Mouse (Mus musculus): ENCODE measurements around the gene Hoxa10. TPM values are rescaled to one million over a fixed set of nuclear protein-coding genes. Genes with fewer than 3 reads are reported as not detected.

The Hoxa10 gene
- polyA plus RNA-seq, 1 experiment from 2014 or later: not detected

DNA sequence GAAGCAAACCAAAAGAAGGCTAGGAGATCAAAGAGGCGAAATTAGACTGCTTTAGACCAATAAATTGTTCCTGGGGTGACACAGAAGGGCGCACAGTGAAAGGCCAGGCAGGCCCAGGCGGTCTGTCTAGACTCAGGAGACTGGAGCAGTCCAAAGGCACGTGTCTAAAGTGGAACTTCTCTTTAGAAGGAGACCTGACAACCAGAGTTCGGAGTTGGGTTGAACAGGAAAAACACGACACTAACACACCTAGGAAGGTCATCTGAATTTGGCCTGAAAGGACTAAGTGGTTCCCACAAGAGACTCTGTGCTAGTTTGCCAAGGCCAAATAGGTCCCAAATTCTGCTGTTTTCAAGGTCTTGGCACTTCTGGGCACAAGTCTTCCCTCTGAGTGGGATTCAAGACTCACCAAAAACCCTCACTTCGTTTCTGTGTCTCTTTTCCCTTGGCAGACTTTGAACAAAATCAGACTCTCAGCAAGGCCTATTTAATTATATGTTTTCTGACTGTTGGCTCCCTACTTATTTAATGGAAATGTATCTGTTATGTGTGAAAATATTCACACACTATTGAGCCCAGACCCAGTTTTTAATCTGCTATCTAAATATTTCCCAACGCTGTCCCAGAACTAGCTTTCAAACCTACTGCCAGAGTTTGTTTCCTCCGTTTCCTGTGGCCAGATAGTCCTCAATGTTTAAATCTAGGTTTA, 21.3 kb downstream of the Hoxa10 start:
- Histone ChIP-seq H3K27me3 (ENCODE audit: control insufficient read depth, insufficient read depth, low read length) (peaks cover 63% of the 10 kb centered on the region), H3K36me3 (ENCODE audit: control insufficient read depth, insufficient read depth, low read length) (no peaks in the 10 kb centered on the region), H3K4me3 (ENCODE audit: low read depth, low read length) (no peak overlapping the region), H3K27ac (ENCODE audit: low read length) (peak overlapping the region; percentile 35; the same call in 1 of the 2 replicates), H3K4me2 (replicated peaks; ENCODE audit: low read depth, low read length) (peak overlapping the region; percentile 22; the same call in 1 of the 2 replicates), H3K4me1 (ENCODE audit: control insufficient read depth, insufficient read depth, low read length) (0 out of 2 replicates have a peak, but pooled peaks cover 4% of the 10 kb centered on the region), H3K9me3 (ENCODE audit: control insufficient read depth, low read depth, low read length) (no peaks in the 10 kb centered on the region), H3K9ac (replicated peaks; ENCODE audit: low read depth, low read length) (no peak overlapping the region; the same call in 1 of the 2 replicates)
- no peak for ATAC-seq (ENCODE audit: insufficient number of reproducible peaks, insufficient read depth, low FRiP score, low read depth)
- WGBS: 40% methylated on average over 9 of the region's 9 CpGs

DNA sequence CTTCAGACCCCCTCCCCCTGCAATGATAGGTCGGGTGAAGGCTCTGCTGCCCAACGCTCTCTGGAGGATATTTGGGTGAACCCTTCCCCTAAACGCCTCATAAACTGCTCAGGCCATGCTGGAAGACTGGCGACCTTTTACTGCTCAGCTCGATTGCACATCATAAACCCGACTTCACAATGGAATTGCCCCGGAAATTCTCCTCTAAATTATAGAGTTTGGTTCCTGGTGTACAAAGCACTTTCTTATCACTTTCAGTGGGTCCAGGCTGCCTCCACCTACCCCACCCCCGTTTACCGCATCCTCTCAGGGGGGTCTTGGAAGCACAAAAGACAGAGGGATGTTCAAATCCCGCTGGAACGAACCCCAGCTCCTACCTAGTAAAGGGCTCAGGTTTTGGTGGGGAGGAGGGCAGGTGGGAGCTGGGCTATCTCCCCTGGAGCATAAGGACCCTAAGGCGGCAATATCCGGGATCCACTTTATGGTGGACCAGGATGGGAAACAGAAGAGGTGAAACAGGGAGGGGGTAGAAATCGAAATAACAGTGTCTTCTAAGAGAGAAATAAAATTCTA, 21.9 kb downstream of the Hoxa10 start:
- Histone ChIP-seq H3K4me1 (ENCODE audit: control insufficient read depth, insufficient read depth, low read length) (0 out of 2 replicates have a peak, but pooled peaks cover 4% of the 10 kb centered on the region), H3K4me2 (replicated peaks; ENCODE audit: low read depth, low read length) (peak overlapping the region; percentile 44; the same call in 1 of the 2 replicates), H3K27ac (ENCODE audit: low read length) (no peak overlapping the region), H3K9ac (replicated peaks; ENCODE audit: low read depth, low read length) (no peak overlapping the region), H3K4me3 (ENCODE audit: low read depth, low read length) (no peak overlapping the region), H3K27me3 (ENCODE audit: control insufficient read depth, insufficient read depth, low read length) (peaks cover 67% of the 10 kb centered on the region), H3K9me3 (ENCODE audit: control insufficient read depth, low read depth, low read length) (no peaks in the 10 kb centered on the region), H3K36me3 (ENCODE audit: control insufficient read depth, insufficient read depth, low read length) (no peaks in the 10 kb centered on the region)
- 17% methylated on average over 14 of the region's 14 CpGs for WGBS
- ATAC-seq (ENCODE audit: insufficient number of reproducible peaks, insufficient read depth, low FRiP score, low read depth): no peak

DNA sequence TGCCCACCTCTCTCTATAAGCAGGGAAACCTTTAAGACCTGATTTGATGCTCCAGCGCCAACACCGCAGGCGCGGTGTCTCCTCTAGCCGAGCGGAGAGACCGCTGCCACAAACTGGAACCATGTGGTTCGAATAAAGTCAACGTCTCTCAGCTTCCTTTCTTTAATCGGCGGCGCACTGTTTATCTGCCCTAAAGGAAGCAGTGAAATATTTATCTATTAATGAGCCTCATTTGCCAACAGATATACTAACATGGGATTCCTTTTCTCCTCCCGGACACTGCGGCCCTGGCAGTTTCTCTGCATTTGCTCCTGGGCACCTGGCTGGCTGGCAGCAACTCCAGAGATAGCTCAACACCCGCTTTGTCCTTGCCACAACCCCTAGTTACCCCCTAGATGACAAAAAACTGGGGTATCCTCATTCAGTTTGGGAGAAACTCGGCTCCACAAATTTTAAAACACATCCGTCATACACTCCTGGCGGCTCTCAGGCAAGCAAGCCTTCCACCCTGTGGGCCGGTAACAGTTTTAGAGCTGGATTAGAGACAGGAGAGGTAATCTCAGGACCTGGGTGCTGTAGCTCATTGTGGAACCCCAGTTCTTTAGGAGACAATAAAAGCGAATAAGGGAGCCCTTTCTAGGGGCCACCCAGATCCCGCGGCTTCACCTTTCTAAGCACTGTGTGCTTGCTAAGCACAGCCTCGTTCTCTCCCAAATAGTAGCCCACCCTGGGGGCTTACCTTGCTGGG, 22.6 kb downstream of the Hoxa10 start:
- Histone ChIP-seq H3K9ac (replicated peaks; ENCODE audit: low read depth, low read length) (peak overlapping the region; percentile 41; the same call in 1 of the 2 replicates), H3K36me3 (ENCODE audit: control insufficient read depth, insufficient read depth, low read length) (no peaks in the 10 kb centered on the region), H3K27me3 (ENCODE audit: control insufficient read depth, insufficient read depth, low read length) (peaks cover 62% of the 10 kb centered on the region), H3K4me3 (ENCODE audit: low read depth, low read length) (peak overlapping the region; percentile 41), H3K27ac (ENCODE audit: low read length) (peak overlapping the region; percentile 10; the same call in 1 of the 2 replicates), H3K4me1 (ENCODE audit: control insufficient read depth, insufficient read depth, low read length) (0 out of 2 replicates have a peak, but pooled peaks cover 4% of the 10 kb centered on the region), H3K9me3 (ENCODE audit: control insufficient read depth, low read depth, low read length) (no peaks in the 10 kb centered on the region), H3K4me2 (replicated peaks; ENCODE audit: low read depth, low read length) (peak overlapping the region; percentile 44)
- 9% methylated on average over 23 of the region's 23 CpGs for WGBS
- no peak for ATAC-seq (ENCODE audit: insufficient number of reproducible peaks, insufficient read depth, low FRiP score, low read depth)

DNA sequence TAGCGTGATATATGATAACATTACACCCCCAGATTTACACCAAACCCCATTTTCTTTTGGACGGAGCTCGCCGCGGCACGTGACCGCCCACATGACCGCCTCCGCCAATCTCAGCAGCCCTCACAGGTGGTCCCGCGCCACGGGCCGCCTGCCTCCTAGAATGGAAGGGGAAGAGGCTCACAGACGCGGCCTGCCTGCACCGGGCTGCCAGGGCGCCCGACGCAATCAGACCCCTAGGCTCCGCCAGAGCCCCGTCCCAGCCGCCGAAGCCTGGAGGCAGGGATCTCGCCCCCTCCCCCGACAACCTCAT, 23.2 kb downstream of the Hoxa10 start:
- under 1% methylated on average over 25 of the region's 25 CpGs for WGBS
- H3K4me3 ChIP-seq (ENCODE audit: low read depth, low read length): peak overlapping the region; percentile 41
- no peaks in the 10 kb centered on the region for H3K36me3 ChIP-seq (ENCODE audit: control insufficient read depth, insufficient read depth, low read length)
- peak; percentile 71; the same call in 1 of the 2 replicates for ATAC-seq (ENCODE audit: insufficient number of reproducible peaks, insufficient read depth, low FRiP score, low read depth)
- H3K27ac ChIP-seq (ENCODE audit: low read length): peak overlapping the region; percentile 44; the same call in 1 of the 2 replicates
- H3K9ac ChIP-seq (replicated peaks; ENCODE audit: low read depth, low read length): peak overlapping the region; percentile 41
- no peaks in the 10 kb centered on the region for H3K9me3 ChIP-seq (ENCODE audit: control insufficient read depth, low read depth, low read length)
- H3K27me3 ChIP-seq (ENCODE audit: control insufficient read depth, insufficient read depth, low read length): peaks cover 59% of the 10 kb centered on the region
- H3K4me1 ChIP-seq (ENCODE audit: control insufficient read depth, insufficient read depth, low read length): 0 out of 2 replicates have a peak, but pooled peaks cover 4% of the 10 kb centered on the region
- H3K4me2 ChIP-seq (replicated peaks; ENCODE audit: low read depth, low read length): peak overlapping the region; percentile 44

DNA sequence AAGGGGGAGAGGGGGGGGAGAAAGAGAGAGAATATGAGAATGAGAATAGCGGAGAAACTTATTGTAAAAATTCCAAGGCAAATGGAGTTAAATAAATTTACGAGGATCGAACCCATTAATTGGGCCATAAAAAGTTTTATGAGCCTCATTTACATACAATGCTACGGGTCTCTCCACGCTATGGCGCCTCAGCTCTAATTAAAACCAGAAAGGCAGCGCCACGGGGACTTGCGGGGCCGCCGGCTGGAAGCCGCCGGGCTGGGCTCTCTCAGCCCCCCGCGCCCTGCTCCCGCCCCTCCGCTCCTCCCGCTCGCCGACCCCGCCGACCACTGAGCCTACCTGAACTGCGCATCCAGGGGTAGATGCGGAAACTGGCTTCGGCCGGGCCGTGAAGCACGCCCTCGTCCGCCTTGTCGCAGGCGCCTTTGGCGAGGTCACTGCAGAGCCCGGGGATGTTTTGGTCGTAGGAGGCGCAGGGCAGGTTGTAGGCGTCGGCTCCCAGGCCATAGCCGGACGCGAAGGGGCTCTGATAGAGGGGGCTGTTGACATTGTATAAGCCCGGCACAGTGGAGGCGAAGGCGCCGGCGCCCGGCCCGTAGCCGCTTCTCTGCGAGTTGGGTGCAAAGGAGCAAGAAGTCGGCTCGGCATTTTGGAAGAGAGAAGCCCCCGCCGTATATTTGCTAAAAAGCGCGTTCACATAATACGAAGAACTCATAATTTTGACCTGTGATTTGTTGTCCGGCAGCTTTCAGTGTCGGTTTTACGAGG, 23.8 kb downstream of the Hoxa10 start:
- Histone ChIP-seq H3K36me3 (ENCODE audit: control insufficient read depth, insufficient read depth, low read length) (no peaks in the 10 kb centered on the region), H3K27ac (ENCODE audit: low read length) (peak overlapping the region; percentile 44; the same call in 1 of the 2 replicates), H3K4me2 (replicated peaks; ENCODE audit: low read depth, low read length) (peak overlapping the region; percentile 44), H3K27me3 (ENCODE audit: control insufficient read depth, insufficient read depth, low read length) (peaks cover 55% of the 10 kb centered on the region), H3K4me3 (ENCODE audit: low read depth, low read length) (peak overlapping the region; percentile 41), H3K4me1 (ENCODE audit: control insufficient read depth, insufficient read depth, low read length) (0 out of 2 replicates have a peak, but pooled peaks cover 4% of the 10 kb centered on the region), H3K9ac (replicated peaks; ENCODE audit: low read depth, low read length) (peak overlapping the region; percentile 31), H3K9me3 (ENCODE audit: control insufficient read depth, low read depth, low read length) (no peaks in the 10 kb centered on the region)
- 2% methylated on average over 60 of the region's 60 CpGs for WGBS
- no peak for ATAC-seq (ENCODE audit: insufficient number of reproducible peaks, insufficient read depth, low FRiP score, low read depth)

DNA sequence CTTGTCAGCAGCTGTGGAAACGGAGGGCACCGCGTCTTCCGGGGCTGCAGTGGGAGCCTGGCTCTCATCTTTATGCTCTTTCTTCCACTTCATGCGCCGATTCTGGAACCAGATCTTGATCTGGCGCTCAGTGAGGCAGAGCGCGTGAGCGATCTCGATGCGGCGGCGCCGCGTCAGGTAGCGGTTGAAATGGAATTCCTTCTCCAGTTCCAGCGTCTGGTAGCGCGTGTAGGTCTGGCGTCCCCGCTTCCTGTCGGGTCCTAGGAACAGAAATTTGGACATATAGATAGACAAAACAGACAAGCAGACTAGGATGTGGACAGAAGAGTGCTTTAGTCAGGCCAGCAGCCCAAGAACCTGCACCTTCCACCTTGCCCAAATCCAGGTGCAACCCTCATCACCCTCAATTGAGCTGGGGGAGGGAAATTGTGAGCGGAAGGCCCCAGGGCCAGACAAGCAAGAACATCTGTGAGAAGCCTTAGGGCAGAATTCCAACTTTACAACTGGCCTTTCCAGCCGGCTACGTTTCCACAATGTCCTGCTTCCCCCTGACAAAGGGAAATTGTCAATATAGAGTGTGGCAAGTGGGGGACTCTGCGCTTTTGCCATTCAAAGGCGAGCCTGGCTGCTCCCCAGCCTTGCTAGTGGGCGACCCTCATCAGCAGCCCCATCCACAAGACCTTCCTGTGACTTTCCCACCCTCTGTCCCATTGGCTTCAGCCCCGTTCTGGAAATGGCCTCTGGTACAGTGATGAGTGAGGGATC, 24.7 kb downstream of the Hoxa10 start:
- 4% methylated on average over 30 of the region's 30 CpGs for WGBS
- peaks cover 59% of the 10 kb centered on the region for H3K27me3 ChIP-seq (ENCODE audit: control insufficient read depth, insufficient read depth, low read length)
- peak overlapping the region; percentile 44 for H3K4me2 ChIP-seq (replicated peaks; ENCODE audit: low read depth, low read length)
- H3K4me3 ChIP-seq (ENCODE audit: low read depth, low read length): peak overlapping the region; percentile 41
- 0 out of 2 replicates have a peak, but pooled peaks cover 4% of the 10 kb centered on the region for H3K4me1 ChIP-seq (ENCODE audit: control insufficient read depth, insufficient read depth, low read length)
- H3K9me3 ChIP-seq (ENCODE audit: control insufficient read depth, low read depth, low read length): no peaks in the 10 kb centered on the region
- H3K9ac ChIP-seq (replicated peaks; ENCODE audit: low read depth, low read length): peak overlapping the region; percentile 26
- ATAC-seq (ENCODE audit: insufficient number of reproducible peaks, insufficient read depth, low FRiP score, low read depth): no peak
- H3K27ac ChIP-seq (ENCODE audit: low read length): peak overlapping the region; percentile 6; the same call in 1 of the 2 replicates
- H3K36me3 ChIP-seq (ENCODE audit: control insufficient read depth, insufficient read depth, low read length): no peaks in the 10 kb centered on the region

DNA sequence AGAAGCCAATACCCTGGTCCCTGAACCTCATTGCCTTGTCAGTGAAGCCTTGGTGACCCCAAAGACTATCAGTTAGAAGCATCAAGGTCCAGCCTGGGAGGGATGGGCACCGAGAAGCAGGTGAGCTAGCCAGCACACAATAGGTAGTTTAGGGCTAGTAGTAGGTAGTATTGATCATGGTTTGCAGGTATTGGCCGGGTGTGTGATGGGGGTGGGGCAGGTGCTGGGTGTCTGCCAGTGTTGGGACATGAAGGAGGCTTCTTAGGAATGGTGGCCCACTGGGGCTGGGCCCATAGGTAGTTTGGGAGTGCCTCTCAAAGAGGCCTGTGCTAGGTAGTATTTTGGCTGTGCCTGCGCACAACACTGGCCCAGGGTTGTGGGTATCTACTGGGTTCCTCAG, 25.6 kb downstream of the Hoxa10 start:
- Histone ChIP-seq H3K4me3 (ENCODE audit: low read depth, low read length) (no peak overlapping the region), H3K9ac (replicated peaks; ENCODE audit: low read depth, low read length) (no peak overlapping the region), H3K27me3 (ENCODE audit: control insufficient read depth, insufficient read depth, low read length) (peaks cover 54% of the 10 kb centered on the region), H3K27ac (ENCODE audit: low read length) (no peak overlapping the region), H3K36me3 (ENCODE audit: control insufficient read depth, insufficient read depth, low read length) (no peaks in the 10 kb centered on the region), H3K4me1 (ENCODE audit: control insufficient read depth, insufficient read depth, low read length) (0 out of 2 replicates have a peak, but pooled peaks cover 4% of the 10 kb centered on the region), H3K9me3 (ENCODE audit: control insufficient read depth, low read depth, low read length) (no peaks in the 10 kb centered on the region), H3K4me2 (replicated peaks; ENCODE audit: low read depth, low read length) (peak overlapping the region; percentile 44; the same call in 1 of the 2 replicates)
- ATAC-seq (ENCODE audit: insufficient number of reproducible peaks, insufficient read depth, low FRiP score, low read depth): no peak
- 31% methylated on average over 3 of the region's 3 CpGs for WGBS

Data from stomach, embryonic 14.5 days (tissue).